Mouse (Mus musculus) hindbrain, embryonic 11.5 days (tissue): ENCODE results near the gene Ndufb8. TPM values are rescaled to one million over a fixed set of nuclear protein-coding genes. Genes with fewer than 3 reads are reported as not detected.
A peak's percentile ranks its signal among the peaks of the same experiment; 100 is the strongest.

Source experiments
- ATAC-seq: fragments of 200-750 bp; cut with Nextera tagmentation; 2 replicates; pipeline ENCODE4 v1.8.0; 2017; ENCODE audit warnings: mild to moderate bottlenecking, moderate TSS enrichment, moderate library complexity; ENCODE audit not compliant: low FRiP score
- DNase-seq: peaks from one replicate; pipeline ENCODE4 v3.0.0-alpha.2; 2015; ENCODE audit warnings: low spot score
- H3K27ac ChIP-seq: fragments of 300-500 bp; sonication (generic); 2 replicates; pipeline ENCODE4 v1.5.1; 2014; ENCODE audit warnings: mild to moderate bottlenecking, low read depth, low read length
- H3K27me3 ChIP-seq: fragments of 300-500 bp; sonication (generic); 2 replicates; pipeline ENCODE4 v1.6.1; 2014; ENCODE audit warnings: mild to moderate bottlenecking, low read length, moderate library complexity, mixed read lengths; ENCODE audit not compliant: control insufficient read depth, insufficient read depth
- H3K36me3 ChIP-seq: fragments of 300-500 bp; sonication (generic); 2 replicates; pipeline ENCODE4 v1.6.1; 2014; ENCODE audit warnings: mild to moderate bottlenecking, low read length, moderate library complexity, mixed read lengths; ENCODE audit not compliant: control insufficient read depth, insufficient read depth
- H3K4me1 ChIP-seq: fragments of 300-500 bp; sonication (generic); replicated peaks from 2 replicates; pipeline ENCODE4 v1.6.1; 2014; ENCODE audit warnings: low read length, mixed read lengths; ENCODE audit not compliant: control insufficient read depth, insufficient read depth
- H3K4me2 ChIP-seq: fragments of 300-500 bp; sonication (generic); replicated peaks from 2 replicates; pipeline ENCODE4 v1.6.1; 2014; ENCODE audit warnings: mild to moderate bottlenecking, low read depth, low read length
- H3K4me3 ChIP-seq: fragments of 300-500 bp; sonication (generic); 2 replicates; pipeline ENCODE4 v1.5.1; 2014; ENCODE audit warnings: low read depth, low read length
- H3K9ac ChIP-seq: fragments of 300-500 bp; sonication (generic); 2 replicates; pipeline ENCODE4 v1.6.1; 2014; ENCODE audit warnings: low read depth, low read length
- H3K9me3 ChIP-seq: fragments of 300-500 bp; sonication (generic); 2 replicates; pipeline ENCODE4 v1.6.1; 2016; ENCODE audit warnings: low read length; ENCODE audit not compliant: control insufficient read depth
- WGBS: fragments of 180-500 bp; shearing (Covaris S2); extraction: QIAGEN DNeasy Blood & Tissue Kit; methylation state at CpG from one replicate; pipeline ENCODE4 v1.1.7; 2014; 5-methylcytosine and 5-hydroxymethylcytosine counted together
- polyA plus RNA-seq: library from polyadenylated mRNA; unstranded; fragments of >200 nt; fragmentation: Nextera tagmentation; extraction: Ambion mirVana; gene quantifications from 2 replicates; pipeline ENCODE4 v1.2.1, GENCODE M21; 2014

The Ndufb8 gene
- polyA plus RNA-seq, 1 experiment from 2014 or later = 463 TPM

GRCm38 (mm10) chr19:44578038-44578437 lies 22.8 kb upstream of the Ndufb8 start:
- H3K27ac ChIP-seq = no peak overlapping the region
- no peak overlapping the region for H3K4me3 ChIP-seq
- no peak for DNase-seq
- no peak overlapping the region for H3K9ac ChIP-seq
- no peaks in the 10 kb centered on the region for H3K4me1 ChIP-seq
- no peaks in the 10 kb centered on the region for H3K27me3 ChIP-seq
- no peaks in the 10 kb centered on the region for H3K9me3 ChIP-seq
- ATAC-seq = no peak
- WGBS = 76% methylated on average over 1 of the region's 1 CpGs
- no peak overlapping the region for H3K4me2 ChIP-seq
- H3K36me3 ChIP-seq = no peaks in the 10 kb centered on the region

GRCm38 (mm10) chr19:44576275-44576674 lies 21.0 kb upstream of the Ndufb8 start:
- no peak overlapping the region for H3K27ac ChIP-seq
- WGBS = 82% methylated on average over 7 of the region's 7 CpGs
- no peaks in the 10 kb centered on the region for H3K27me3 ChIP-seq
- no peak for ATAC-seq
- H3K4me1 ChIP-seq = no peaks in the 10 kb centered on the region
- H3K9me3 ChIP-seq = no peaks in the 10 kb centered on the region
- H3K4me3 ChIP-seq = no peak overlapping the region
- no peak for DNase-seq
- H3K4me2 ChIP-seq = no peak overlapping the region
- no peaks in the 10 kb centered on the region for H3K36me3 ChIP-seq
- H3K9ac ChIP-seq = no peak overlapping the region

- H3K4me2 ChIP-seq = no peak overlapping the region
- H3K27me3 ChIP-seq = no peaks in the 10 kb centered on the region
- H3K4me1 ChIP-seq = no peaks in the 10 kb centered on the region
- no peak overlapping the region for H3K9ac ChIP-seq
- no peak for ATAC-seq
- 84% methylated on average over 3 of the region's 3 CpGs for WGBS
- no peak overlapping the region for H3K27ac ChIP-seq
- H3K4me3 ChIP-seq = no peak overlapping the region
- H3K36me3 ChIP-seq = peaks cover 2% of the 10 kb centered on the region; the same call in 1 of the 2 replicates
- DNase-seq = no peak
- H3K9me3 ChIP-seq = no peaks in the 10 kb centered on the region
Observed at GRCm38 (mm10) chr19:44567763-44568162, 12.5 kb upstream of the Ndufb8 start.

- no peak overlapping the region for H3K4me3 ChIP-seq
- no peaks in the 10 kb centered on the region for H3K4me1 ChIP-seq
- DNase-seq (no peak), ATAC-seq (no peak)
- H3K27ac ChIP-seq = no peak overlapping the region
- H3K4me2 ChIP-seq = peak overlapping the region; percentile 71; the same call in 1 of the 2 replicates
- H3K36me3 ChIP-seq = no peaks in the 10 kb centered on the region
- no peaks in the 10 kb centered on the region for H3K27me3 ChIP-seq
- H3K9me3 ChIP-seq = no peaks in the 10 kb centered on the region
- 94% methylated on average over 14 of the region's 14 CpGs for WGBS
- no peak overlapping the region for H3K9ac ChIP-seq
Observed at GRCm38 (mm10) chr19:44564006-44564405, 8.8 kb upstream of the Ndufb8 start.

- peak; percentile 99 for DNase-seq
- H3K27me3 ChIP-seq = no peaks in the 10 kb centered on the region
- H3K4me3 ChIP-seq = peak within 1 kb of the TSS; percentile 83
- peak within 1 kb of the TSS; percentile 72 for H3K9ac ChIP-seq
- H3K36me3 ChIP-seq = no peaks in the 10 kb centered on the region
- no peaks in the 10 kb centered on the region for H3K9me3 ChIP-seq
- H3K4me1 ChIP-seq = no peaks in the 10 kb centered on the region
- H3K4me2 ChIP-seq = peak within 1 kb of the TSS; percentile 71
- WGBS = under 1% methylated on average over 33 of the region's 33 CpGs
- H3K27ac ChIP-seq = peak within 1 kb of the TSS; percentile 48; the same call in 1 of the 2 replicates
- ATAC-seq = peak; percentile 95
Observed at GRCm38 (mm10) chr19:44562652-44563206, 7.5 kb upstream of the Ndufb8 start, which contains the start of gene Hif1an. Gene Hif1an (plus strand): TSS chr19:44562850.

- peak overlapping the region; percentile 96 for H3K4me3 ChIP-seq
- ATAC-seq = peak; percentile 30; the same call in 1 of the 2 replicates
- no peak for DNase-seq
- no peaks in the 10 kb centered on the region for H3K27me3 ChIP-seq
- H3K4me1 ChIP-seq = no peaks in the 10 kb centered on the region
- peak overlapping the region; percentile 64 for H3K4me2 ChIP-seq
- peak overlapping the region; percentile 89 for H3K9ac ChIP-seq
- 3% methylated on average over 8 of the region's 8 CpGs for WGBS
- no peak overlapping the region for H3K27ac ChIP-seq
- no peaks in the 10 kb centered on the region for H3K9me3 ChIP-seq
- H3K36me3 ChIP-seq = no peaks in the 10 kb centered on the region; the same call in 1 of the 2 replicates
Observed at GRCm38 (mm10) chr19:44554490-44554860, 765 bp downstream of the Ndufb8 start.

GRCm38 (mm10) chr19:44553286-44553685 lies 2.0 kb downstream of the Ndufb8 start:
- Histone ChIP-seq H3K4me3 (no peak overlapping the region), H3K4me1 (no peaks in the 10 kb centered on the region), H3K4me2 (no peak overlapping the region), H3K36me3 (no peaks in the 10 kb centered on the region; the same call in 1 of the 2 replicates), H3K27ac (no peak overlapping the region), H3K9ac (no peak overlapping the region), H3K27me3 (no peaks in the 10 kb centered on the region), H3K9me3 (no peaks in the 10 kb centered on the region)
- WGBS = 89% methylated on average over 4 of the region's 4 CpGs
- ATAC-seq (no peak), DNase-seq (no peak)

GRCm38 (mm10) chr19:44552731-44553130 lies 2.5 kb downstream of the Ndufb8 start, which contains the start of gene Gm20538:
Gene Gm20538 (minus strand): TSS chr19:44552831.
- Histone ChIP-seq H3K27me3 (no peaks in the 10 kb centered on the region), H3K4me3 (no peak within 1 kb of the TSS), H3K9ac (no peak within 1 kb of the TSS), H3K36me3 (peaks cover 2% of the 10 kb centered on the region; the same call in 1 of the 2 replicates), H3K9me3 (no peaks in the 10 kb centered on the region), H3K4me2 (no peak within 1 kb of the TSS), H3K4me1 (no peaks in the 10 kb centered on the region), H3K27ac (no peak within 1 kb of the TSS)
- WGBS = 91% methylated on average over 4 of the region's 4 CpGs
- ATAC-seq (no peak), DNase-seq (no peak)
